Mouse (Mus musculus): ENCODE measurements around the gene Crim1.

DNA sequence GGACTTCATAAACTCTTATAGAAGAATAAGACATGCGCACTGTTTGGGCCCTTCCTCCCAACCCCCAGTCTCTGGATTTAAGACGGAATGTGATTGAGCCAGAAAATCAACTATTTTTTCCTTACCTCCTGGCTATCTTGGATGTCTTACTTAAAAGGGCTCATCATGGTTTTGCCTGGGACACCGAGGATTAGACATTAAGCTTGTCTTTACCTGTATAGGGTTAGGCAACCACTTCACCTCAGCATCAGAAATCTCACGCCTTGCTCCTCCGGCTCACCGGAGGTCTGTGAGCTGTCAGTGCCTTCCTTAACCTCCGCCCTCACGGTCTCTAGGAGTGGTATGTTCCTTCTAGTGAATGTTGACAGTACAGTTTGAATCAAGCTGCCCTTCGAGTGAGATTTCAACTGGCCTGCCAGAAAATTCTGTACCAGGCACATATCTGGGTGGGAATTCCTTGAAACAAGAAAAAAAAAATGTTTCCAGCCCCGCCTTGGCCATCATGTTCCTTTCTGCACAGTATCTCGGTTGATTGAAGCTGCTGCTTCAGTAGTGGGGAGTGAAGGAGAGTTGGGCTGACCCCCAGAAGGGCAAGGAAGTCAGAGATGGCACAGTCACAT, 121.3 kb downstream of the Crim1 start:
- no peak for TF ChIP-seq POLR2A (IDR thresholded peaks at IDR 0.05; ENCODE audit: control insufficient read depth, extremely low read depth, insufficient read depth, low read length, poor library complexity)
- no peak for TF ChIP-seq CTCF (IDR thresholded peaks at IDR 0.05; ENCODE audit: borderline replicate concordance, control insufficient read depth, extremely low read depth, insufficient read depth, low read length, poor library complexity)
